Mouse (Mus musculus): ENCODE measurements around the gene Gucy1b2.

Gene Gucy1b2

DNA sequence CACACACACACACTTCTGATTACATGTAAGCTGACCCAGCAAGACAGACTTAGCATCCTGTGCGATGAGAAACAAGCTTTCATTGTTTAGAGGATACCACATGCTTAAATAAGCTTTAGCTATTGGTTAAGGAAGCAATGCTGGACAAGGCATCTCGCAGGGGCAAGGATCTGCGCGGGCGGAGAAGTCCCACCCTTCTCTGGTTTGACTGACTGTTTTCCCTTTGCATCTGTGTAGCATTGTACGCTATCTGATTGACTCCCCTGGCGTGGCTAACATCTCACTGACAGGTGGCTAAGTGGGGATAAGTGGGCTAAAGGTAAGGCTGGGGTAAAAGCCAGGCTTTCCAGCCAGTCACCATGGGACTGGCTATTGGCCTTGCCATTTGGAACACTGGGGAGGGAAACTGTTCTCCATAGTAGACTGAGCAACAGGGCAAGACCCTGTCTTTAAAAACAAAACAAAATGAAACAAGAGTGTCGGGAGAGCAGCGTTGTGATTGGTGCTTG is at the start of gene Gucy1b2:
Gene Gucy1b2 (minus strand): TSS at position 51 of the 509 bp plus-strand sequence.
- ATAC-seq (ENCODE audit: low TSS enrichment) = no peak

DNA sequence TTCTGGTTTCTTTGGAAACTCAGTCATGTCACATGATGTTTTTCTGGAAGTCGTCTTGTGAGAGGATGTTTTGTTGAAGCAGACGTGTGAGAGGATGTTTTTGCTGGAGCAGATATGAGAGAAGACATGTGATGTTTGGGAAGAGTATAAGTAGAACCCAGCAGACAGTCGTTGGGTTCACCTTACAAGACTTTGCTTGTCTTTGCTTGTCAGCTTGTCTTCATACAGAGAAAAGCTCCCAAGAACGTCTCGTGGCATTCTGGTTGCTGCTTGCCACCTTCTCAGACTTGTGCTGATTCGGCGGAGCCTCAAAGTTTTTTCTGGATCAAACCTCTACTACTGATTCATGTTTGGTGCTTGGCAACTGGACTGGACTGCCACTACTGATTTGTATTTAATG is 41.3 kb upstream of the Gucy1b2 start:
- no peak for ATAC-seq (ENCODE audit: low TSS enrichment)

- ATAC-seq (ENCODE audit: low TSS enrichment) = no peak
These were observed 40.4 kb upstream of the Gucy1b2 start for GRCm38 (mm10) chr14:62496501-62496900.

DNA sequence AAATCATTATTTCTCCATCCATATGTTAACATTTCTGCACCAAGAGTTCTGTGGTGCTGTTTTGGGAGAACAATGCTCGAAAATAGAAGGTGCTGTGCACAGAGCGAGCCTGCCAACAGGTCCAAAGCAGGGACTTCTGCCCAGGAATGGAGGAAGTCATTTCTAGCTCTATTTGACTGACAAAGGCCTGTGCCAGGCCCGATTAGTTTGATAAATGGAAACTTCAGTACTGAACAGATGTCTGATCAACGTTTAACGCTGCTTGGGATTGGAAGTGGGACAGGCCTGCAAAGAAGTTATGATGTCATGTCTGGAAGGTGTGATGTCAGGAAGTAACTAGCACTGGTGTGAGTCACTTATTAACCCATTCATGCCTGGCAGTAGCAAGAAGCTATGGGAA is 37.4 kb upstream of the Gucy1b2 start:
- ATAC-seq (ENCODE audit: low TSS enrichment) = no peak

GRCm38 (mm10) chr14:62492196-62492850 is 36.2 kb upstream of the Gucy1b2 start:
- ATAC-seq (ENCODE audit: low TSS enrichment) = peak; percentile 90

DNA sequence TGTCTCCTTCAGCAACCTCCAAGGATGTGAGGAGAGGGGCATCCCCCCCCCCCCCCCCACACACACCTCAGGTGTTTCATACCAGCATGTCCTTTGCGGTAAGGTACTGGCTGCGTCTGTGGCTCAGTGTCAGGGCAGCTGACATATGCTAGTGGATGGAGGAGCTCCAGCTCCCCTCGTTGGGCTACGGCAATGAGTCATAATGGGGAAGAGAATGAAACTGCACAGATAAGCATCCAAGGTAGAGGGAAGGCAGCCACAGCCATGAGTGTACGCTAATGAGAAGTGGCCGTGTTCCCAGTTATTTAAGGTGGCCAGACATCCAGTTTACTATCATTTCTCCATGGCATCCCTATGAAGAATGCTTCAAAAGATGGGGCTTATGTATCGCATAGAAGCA is 32.2 kb upstream of the Gucy1b2 start:
- ATAC-seq (ENCODE audit: low TSS enrichment) = peak; percentile 56

DNA sequence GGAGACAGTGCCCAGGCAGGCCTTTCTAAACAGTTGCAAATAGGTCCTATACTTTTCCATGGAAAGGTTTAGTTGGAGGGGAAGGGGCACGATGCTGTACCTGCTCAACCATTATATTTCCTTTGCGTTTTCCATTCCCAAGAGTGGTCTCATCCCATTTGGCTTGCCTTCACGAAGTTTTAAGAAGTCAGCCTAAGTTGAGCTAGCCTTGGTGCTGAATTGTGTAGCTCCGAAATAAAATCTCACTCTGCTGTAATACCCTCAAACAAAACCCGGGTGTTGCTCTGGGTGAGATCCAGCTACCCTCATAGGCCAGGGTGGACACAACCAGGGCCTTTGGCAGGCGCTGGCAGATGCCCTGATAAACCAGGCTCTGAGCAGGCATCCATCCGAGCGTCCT is 25.3 kb upstream of the Gucy1b2 start:
- no peak for ATAC-seq (ENCODE audit: low TSS enrichment)

DNA sequence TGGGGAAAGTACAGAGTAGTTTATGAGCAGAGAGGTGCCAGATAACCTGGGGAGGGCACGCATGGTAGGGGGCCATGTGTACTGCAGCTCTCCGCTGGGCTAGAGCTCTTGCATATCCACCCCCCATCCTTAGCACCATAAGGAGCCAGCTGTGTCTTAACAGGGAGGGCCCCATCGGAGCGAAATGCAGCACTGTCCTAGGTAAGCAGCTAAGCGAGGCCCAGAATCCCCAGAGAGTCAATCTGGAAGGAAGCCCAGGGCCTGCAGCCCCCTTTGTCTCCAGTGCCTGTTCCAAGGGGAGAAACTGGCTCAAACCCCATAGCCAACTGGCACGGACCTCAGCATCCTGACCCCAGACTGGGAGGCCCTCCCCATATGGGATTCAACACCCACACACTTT is 23.3 kb upstream of the Gucy1b2 start:
- no peak for ATAC-seq (ENCODE audit: low TSS enrichment)

- no peak for ATAC-seq (ENCODE audit: low TSS enrichment)
These were observed 18.4 kb upstream of the Gucy1b2 start for GRCm38 (mm10) chr14:62474481-62474880.

DNA sequence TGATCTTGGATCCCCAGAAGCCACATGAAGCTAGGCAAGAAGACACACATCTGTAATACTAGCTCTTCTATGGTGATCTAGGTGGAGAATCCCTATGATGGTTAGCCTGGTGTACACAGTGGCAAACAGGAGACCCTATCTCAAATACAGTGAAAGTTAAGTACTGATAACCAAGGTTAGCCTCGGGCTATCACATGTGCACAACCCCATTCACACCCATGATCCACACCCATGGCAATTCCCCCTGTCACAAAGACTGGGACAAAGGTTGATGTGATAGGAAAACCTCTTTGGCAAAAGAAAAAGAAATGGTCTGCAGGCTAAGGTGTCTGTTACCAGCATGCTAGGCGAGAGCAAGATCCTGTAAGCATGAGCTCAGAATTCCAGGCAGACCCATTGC is 16.0 kb upstream of the Gucy1b2 start:
- no peak for ATAC-seq (ENCODE audit: low TSS enrichment)

GRCm38 (mm10) chr14:62468753-62469125 is 12.7 kb upstream of the Gucy1b2 start:
- ATAC-seq (ENCODE audit: low TSS enrichment) = no peak

GRCm38 (mm10) chr14:62468119-62468752 is 12.1 kb upstream of the Gucy1b2 start:
- no peak for ATAC-seq (ENCODE audit: low TSS enrichment)

DNA sequence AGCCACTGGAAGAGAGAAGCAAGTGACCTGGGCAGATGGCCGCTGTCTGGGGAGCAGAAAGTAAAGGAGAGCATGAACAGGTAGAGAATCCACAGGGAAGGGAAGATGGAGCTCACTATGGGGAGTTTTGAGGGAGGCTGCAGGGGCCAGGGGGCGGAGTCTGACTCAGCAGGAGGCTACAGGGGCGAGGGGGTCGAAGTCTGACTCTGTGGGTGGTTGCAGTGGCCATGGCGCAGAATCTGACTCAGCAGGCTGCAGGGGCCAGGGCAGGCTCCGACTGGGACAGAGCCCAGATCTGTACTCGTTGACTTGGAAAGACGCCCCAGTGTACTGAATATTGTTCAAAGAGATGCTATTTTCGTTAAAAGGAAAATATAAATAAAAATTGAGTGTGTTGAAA is 8.9 kb upstream of the Gucy1b2 start:
- ATAC-seq (ENCODE audit: low TSS enrichment) = no peak

DNA sequence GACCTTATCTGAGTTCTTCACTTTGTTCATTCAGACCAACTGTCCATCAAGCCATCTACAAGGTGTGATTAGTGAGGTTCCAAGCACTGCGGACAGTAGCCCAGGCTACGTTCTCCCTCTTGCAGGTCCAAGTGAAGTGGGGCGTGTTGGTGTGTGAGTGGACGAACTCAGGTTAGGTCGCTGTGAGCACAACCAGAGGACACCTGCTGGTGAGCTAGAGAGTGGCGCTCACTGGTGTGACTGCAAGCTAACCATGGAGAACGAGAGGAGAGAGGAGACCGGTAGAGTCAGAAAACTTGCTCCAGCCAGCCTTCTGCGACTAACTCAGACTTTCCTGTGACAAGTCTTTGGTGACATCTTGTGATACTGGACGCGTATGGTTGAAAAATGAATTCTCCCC is 3.5 kb upstream of the Gucy1b2 start:
- ATAC-seq (ENCODE audit: low TSS enrichment) = no peak

- peak; percentile 93 for ATAC-seq (ENCODE audit: low TSS enrichment)
These were observed 1.5 kb upstream of the Gucy1b2 start for GRCm38 (mm10) chr14:62457420-62458181.

GRCm38 (mm10) chr14:62455570-62455879 is 564 bp downstream of the Gucy1b2 start:
- ATAC-seq (ENCODE audit: low TSS enrichment) = no peak

DNA sequence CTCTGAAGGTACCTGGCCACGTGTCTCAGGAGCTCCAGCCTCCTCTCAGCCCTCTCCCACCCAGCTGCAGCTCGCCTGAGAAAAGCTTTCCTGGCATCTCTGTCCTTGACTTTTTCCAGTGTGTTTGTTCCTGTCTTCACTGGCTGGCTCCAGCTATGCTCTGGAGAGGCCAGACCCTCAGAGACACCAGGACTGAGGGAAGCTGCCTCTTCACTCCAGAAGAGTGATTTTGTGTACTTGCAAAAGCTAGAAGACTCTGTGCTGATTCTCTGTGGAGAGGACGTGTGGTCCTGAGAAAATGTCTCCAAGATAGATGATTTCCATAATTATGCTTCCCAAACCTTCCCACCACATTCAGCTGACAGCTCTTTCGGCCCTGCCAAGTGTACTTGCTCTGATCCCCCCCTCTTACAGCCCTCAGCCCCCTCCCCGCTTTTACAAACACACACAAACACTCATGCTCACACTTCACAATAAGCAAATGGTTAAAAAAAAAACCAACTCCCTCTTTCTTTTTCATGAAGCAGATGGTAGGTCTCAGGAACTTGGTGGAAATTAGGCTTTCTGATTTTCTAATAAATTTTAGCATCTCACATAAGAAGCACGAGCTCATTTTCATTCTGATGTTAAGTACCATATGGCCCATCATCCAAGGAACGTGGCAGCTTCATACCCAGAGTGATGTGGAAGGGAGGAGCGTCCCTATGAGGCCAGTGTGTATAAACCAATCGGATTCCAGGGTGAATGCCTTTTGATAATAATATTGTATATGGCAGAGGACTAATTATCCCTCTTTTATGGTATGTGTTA is 1.1 kb downstream of the Gucy1b2 start:
- ATAC-seq (ENCODE audit: low TSS enrichment) = no peak

GRCm38 (mm10) chr14:62454136-62454535 is 2.0 kb downstream of the Gucy1b2 start:
- ATAC-seq (ENCODE audit: low TSS enrichment) = no peak

DNA sequence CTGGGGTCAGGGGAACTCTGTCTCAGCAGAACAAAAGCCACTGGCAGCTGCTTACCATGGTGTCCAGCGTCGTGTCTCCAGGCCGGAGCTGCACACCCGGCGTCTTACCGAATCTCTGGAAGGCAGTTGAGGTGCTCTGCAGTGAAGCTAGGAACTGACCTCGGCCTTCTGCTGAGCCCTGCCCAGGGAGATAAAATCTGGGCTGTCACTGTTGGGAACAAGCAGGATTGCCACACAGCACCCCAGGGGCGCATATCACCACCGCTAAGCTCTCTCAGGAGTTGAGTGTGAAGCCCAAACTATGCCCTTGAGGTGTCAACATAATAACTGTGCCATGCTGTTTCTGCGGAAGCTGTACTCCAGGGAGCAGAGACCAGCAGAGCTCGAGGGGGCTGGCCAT is 2.8 kb downstream of the Gucy1b2 start:
- no peak for ATAC-seq (ENCODE audit: low TSS enrichment)

DNA sequence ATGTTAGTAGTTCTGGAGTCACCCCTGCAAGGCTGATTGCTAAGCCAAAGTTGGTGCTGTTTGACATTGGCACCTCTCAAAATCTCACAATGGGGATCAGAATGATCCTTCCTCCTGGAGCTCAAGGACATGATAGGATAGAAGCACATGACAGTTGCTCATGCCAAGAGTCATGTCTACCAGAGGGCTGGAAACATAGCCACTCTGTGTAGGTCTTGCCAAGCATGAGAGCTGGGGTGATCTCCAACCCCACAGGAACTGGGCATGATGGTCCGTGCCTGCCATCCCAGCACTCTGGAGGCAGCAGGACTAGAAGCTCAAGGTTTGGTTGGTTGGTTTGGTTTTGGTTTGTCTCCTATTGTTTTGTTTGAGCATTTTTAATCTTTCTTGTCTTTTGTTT is 5.4 kb downstream of the Gucy1b2 start:
- no peak for ATAC-seq (ENCODE audit: low TSS enrichment)

GRCm38 (mm10) chr14:62447214-62447548 is 8.9 kb downstream of the Gucy1b2 start:
- no peak for ATAC-seq (ENCODE audit: low TSS enrichment)
